Mouse (Mus musculus): ENCODE data around the gene Arhgef3. TPM values are rescaled to one million over a fixed set of nuclear protein-coding genes. Genes with fewer than 3 reads are reported as not detected.

The Arhgef3 gene
- polyA plus RNA-seq, 1 experiment, result 8.4 TPM

DNA sequence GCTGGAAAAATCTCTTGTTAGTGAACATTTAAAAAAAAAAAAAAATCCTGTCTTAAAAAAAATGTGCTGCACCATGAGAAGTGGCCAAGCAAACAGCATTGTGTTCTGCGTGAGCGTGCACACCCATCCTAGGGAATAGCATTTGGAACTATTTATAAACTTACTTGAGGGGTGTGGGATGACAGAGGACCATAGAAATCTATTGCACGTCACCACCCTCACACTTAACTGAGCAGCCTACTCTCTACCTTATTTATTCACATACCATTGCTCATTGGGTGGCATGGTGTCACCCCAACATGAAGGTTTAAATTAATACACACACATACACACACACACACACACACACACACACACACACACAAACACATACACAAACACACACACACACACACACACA lies 234.4 kb downstream of the Arhgef3 start:
- DNase-seq (ENCODE audit: low read depth, low spot score), result no peak
- WGBS, result 68% methylated on average over 3 of the region's 3 CpGs

DNA sequence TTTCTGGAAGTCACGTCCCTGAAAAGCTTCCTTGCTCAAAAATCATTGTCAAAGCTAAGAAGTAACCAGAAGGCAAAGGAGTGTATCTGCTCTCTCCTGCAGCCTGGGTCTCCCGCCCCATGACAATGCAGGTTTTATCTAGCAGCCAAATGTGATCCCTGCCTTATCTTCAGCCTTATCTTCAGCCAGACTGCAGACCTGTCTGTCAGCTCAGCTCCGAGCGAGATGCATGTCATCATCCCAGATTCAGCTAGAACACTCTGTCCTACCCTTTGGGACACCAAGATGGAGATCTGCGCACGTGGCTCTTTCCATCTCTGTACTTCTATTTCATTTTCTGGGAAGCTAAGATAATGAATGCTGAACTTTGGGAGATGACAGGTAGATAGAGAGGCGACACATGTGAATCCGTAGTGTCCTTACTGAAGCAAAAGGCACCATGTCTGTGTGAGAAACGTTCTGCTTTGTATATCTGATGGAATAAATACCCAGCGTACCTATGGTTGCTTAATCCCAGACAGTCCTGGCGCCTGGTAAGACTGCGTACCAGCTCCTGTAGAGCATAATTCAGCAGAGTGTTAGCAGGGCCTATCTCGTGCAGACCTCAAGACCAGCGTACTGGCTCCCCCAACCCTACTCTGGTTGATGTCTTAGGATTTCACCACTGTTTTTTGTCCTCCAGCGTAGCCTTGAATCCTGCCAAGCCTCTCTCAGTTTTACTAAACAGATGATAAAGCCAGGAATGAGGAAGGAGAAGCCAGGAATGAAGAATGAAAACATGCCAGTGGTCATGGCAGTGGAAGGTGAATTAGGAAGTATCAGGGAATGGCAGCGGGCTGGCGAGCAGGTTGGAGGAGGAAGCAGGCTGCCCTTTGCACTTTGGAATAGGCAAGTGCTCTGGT lies 235.4 kb downstream of the Arhgef3 start:
- WGBS, result 68% methylated on average over 17 of the region's 17 CpGs

DNA sequence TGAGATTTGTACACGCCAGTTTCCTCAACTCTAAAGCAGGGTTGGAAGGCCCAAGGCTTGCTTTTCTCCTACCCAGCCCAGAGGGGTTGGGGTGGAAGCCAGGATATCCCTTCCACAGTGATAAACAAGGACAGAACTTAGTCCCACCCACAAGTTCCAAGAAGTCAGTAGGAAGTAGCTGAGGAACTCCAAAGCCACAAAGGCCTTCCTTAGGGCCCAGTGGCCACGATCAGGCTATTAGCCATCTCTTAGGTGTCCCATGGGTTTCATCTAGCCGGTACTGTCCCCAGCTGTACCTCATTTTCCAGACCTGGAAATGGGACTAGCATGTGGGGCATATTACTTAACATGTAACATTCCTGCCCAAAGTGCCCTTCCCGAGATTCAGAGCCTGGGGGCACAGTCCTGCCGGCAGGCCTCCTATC lies 236.4 kb downstream of the Arhgef3 start:
- 52% methylated on average over 5 of the region's 5 CpGs for WGBS
- no peak for DNase-seq (ENCODE audit: low read depth, low spot score)

More for the DNA sequence above, 235.4 kb downstream of the Arhgef3 start:
- DNase-seq (ENCODE audit: low read depth, low spot score), result no peak

DNA sequence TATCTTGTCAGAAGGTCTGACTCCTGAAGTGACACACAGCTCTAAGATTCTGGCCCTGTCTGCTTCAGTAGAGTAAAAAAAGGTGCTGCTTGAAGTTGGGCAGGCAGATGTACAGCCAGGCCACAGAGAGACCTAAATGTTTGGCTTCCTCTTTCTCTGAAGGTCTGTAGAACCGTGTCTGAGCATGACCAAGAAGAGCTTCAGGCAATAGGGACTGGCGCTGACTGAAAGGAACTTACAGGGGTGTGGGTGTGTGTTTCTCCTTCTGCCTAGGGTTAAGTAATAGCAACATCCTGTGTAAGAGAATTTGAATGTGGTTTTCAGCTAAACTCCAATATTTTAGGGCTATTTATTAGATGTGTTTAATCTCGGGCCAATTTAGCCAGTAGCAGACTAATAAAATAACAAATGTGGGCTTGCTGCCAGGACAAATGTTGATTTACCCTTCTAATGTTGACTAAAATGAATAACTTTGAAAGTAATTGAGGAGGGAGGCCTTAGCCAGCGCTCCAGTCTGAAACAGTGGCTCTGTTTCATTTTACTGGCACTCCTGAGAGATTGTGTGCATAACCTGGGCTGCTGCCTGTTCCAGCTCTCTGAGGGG lies 236.9 kb downstream of the Arhgef3 start:
- 6% methylated on average over 4 of the region's 4 CpGs for WGBS
- no peak for DNase-seq (ENCODE audit: low read depth, low spot score)

DNA sequence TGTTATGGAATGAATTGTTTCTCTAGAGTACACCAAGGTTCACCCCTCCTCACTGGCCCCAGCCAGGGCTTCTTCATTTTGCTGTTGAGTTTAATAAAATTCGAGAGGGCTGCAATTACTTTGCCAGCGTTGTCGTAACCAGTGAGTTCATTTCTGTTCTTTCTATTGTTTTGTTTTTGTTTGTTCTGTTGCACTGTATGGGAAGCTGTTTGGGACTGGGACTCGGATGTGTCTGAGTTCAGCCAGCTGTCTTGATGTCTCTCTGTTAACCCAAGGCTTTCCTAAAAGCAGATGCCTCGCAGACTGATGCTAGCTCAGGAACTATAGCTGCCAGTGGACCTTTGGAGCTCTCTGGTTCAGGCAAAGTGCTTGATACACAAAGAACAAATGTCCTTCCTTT lies 237.8 kb downstream of the Arhgef3 start:
- DNase-seq (ENCODE audit: low read depth, low spot score), result no peak
- whole genome bisulfite sequencing, result 60% methylated on average over 5 of the region's 5 CpGs

DNA sequence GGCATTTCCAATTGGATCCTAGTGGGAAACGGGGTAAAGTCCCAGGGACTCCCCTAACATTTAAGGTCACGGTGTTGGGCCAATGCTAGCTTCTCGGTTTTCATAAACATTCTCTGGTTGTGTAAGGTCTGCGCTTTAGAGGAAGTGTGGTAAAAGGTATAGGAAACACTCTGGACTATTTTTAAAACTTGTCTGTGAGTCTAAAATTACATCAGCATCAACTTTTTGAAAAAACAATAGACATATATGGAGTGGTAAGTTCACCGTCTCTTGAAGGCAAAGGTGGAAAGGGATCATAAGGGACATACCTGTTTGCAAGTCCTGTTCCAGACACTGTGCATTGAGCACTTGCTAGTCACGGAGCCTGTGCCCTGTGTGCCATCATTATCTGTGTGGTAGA lies 240.5 kb downstream of the Arhgef3 start:
- DNase-seq (ENCODE audit: low read depth, low spot score), result no peak
- WGBS, result 86% methylated on average over 6 of the region's 6 CpGs

DNA sequence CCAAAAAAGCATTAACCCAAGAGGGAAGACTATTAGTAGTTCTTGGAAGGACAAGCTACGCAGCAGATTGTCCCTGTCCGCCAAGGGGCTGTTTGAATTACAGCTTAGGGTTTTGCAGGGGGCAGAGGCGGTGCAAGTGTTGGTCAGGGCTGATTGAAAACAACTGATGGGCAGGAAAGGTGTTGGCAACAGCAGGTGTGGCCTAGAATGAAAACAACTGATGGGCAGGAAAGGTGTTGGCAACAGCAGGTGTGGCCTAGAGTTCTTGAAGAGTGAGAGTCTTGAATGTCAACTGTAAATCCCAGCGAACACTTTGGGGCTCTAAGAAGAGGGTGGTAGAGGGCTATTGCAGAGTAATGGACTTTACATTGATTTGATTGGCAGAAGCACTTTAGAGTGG lies 241.2 kb downstream of the Arhgef3 start:
- 81% methylated on average over 4 of the region's 4 CpGs for WGBS
- DNase-seq (ENCODE audit: low read depth, low spot score), result no peak

DNA sequence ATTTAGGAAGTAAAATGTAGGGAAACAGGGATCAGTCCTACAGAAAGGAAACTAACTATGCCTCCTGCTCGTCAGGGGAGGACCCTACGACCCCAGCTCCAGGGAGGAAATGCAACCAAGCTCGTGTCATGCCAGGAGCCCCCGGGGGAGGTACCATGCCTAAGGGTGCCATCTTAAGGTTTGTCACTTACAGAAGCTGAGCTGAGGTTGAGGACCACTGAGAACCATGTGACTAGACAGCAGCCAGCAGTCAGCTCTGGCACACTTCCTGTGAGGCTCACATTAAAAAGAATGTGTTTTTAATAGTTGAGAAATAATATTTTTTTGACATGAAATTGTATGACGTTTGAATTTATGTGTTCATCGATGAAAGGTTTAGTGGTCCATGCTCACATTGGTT lies 242.4 kb downstream of the Arhgef3 start:
- 79% methylated on average over 6 of the region's 6 CpGs for WGBS
- DNase-seq (ENCODE audit: low read depth, low spot score), result no peak

DNA sequence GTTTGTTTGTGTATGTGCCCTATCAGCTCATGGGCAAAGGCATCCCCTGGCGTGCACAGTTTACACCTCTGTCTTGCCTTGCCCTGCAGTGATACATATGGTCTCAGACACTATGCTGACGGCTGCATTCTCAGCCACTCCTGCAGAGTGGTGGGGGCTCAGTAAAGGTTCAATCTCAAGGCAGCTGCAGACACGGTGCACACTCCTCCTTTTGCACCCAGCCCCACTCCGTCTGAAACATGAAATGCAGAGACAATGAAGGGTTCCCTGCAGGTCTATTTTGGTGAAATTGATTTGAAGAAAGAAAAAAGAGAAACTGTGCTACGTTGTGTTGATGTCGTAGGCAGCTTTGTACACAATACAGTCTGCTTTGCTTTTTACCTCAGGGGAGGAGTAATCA lies 243.5 kb downstream of the Arhgef3 start:
- no peak for DNase-seq (ENCODE audit: low read depth, low spot score)
- WGBS, result 85% methylated on average over 6 of the region's 6 CpGs

DNA sequence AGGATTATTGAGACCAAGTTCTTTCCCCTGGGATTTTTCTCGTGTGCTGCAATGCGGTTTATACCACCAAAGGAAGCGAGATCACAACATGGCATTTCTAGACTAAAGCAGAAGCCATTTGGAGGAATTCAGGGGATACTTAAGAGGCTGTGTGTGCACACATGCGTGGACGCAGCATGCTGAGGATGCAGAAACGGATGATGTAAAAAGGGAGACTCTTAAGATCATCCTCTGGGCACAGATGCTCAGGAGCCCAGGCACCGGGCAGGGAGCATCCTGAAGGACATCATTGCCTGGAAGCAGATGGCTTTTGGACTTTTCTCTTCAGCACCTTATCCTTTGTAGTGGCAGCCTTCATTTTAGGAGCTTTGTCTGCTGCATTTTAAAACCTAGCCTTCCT lies 246.2 kb downstream of the Arhgef3 start:
- DNase-seq (ENCODE audit: low read depth, low spot score), result no peak
- 87% methylated on average over 7 of the region's 7 CpGs for WGBS

DNA sequence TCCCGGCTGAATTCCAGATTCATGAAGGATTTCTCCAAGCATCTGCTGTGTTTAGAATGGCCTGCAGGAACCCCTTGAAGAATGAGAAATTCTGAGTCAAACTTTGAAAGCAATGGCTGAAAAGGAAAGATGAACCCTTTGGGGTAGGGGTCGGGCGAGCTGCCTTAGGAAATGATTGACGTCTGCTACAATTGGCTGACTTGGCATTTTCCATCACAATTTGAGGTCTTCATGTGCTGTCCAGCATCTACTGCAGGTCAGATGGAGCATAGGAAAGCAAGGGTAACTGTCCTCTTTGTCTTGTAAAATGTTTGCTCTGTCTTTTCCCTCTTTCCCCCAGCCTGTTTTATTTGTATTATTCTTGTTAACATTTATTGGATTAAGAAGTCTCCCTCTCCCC lies 246.8 kb downstream of the Arhgef3 start:
- WGBS, result 79% methylated on average over 4 of the region's 4 CpGs
- DNase-seq (ENCODE audit: low read depth, low spot score), result no peak

DNA sequence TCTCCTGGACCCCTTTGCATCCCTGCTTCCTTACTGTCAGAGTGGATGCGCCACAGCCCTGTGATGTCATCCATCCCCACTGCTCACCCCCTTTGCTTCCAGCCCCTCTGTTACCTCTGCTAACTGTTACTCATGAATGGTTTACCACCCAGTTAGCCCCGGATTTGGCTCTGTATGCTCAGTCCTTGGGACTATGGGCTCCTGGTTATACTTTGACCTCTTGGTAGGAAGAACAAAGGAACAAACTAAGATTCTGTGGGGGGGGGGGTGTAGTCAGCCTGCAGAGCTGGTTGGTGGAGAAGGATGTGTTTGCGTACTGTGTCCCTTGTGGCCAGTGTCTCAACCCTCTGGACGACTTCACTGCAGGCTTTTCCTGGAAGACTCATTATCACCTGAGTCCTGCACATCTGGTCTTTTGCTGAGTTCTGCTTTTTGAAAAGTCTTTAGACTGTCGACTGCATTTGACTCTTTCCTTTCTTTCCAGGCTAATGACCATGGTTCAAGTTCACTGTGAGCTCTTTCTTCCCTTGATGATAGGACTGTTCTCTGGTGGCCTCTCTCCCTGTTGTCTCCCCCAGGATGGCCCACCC lies 250.1 kb downstream of the Arhgef3 start:
- DNase-seq (ENCODE audit: low read depth, low spot score), result no peak
- 53% methylated on average over 5 of the region's 5 CpGs for WGBS

DNA sequence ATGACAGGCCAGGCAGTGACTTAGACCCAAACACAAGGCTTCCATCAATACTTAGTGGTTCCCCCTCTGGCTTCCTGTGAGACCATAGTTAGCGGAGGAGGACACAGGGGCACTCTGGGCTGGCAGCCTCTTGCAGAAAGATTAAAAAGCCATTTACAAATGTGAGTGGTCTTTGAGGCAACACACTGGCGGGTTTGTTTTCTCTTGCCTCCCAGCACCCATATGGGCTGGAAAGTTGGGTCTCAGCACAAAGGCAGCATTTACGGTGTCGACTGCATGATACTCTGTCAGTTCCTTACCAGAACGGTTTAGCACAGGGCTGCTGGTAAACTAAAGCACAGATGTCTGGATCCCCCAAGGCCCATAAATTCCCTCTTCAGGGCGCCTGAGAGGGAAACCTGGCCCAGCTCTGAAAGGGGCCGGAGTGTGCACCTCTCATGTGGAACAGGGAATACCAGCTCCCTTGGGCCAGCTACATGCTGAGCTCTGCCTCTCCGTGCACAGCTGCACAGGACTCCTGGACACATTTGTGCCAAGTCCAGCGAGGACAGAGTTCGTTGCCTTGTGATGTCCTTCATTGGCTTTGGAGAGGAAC lies 252.5 kb downstream of the Arhgef3 start:
- DNase-seq (ENCODE audit: low read depth, low spot score), result no peak
- 69% methylated on average over 10 of the region's 10 CpGs for WGBS

DNA sequence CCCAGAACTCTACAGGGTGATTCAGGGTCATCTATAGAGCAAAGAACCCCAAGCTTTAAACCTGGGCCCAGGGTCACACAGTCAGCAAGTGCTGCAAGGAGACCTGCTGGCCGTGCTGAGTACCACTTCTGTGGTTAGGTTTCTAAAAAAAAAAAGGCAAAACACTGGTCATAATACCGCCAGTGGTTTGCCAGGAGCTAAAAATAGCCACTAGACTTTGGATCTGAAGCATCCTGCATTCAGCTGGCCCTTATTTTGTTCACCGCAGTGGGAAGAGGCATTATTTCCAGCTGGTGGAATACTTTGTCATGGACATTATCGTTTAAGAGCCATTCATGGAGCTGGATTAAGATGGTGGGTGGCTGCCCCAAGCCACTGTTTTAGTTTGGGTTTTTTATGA lies 253.9 kb downstream of the Arhgef3 start:
- WGBS, result 51% methylated on average over 4 of the region's 4 CpGs
- DNase-seq (ENCODE audit: low read depth, low spot score), result no peak

DNA sequence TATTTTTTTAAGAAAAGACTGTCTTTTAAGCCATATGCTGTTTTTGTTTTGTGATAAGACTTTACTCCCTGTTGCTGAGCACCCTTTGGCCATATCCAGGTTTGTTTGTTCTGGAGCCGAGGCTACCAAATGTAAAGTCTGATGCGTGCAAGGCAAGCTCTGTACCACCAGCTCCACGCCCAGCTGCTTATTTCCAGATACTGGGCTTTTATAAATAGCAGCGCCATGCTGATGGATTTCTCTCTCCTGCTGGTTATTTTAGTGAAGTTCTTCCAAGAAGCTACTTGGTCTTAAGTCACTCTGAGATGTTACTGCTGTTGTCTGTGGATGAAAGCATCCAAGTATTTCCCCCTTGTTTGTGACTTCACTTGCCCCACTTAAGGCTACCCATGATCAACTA lies 254.8 kb downstream of the Arhgef3 start:
- DNase-seq (ENCODE audit: low read depth, low spot score), result no peak
- WGBS, result 64% methylated on average over 4 of the region's 4 CpGs

DNA sequence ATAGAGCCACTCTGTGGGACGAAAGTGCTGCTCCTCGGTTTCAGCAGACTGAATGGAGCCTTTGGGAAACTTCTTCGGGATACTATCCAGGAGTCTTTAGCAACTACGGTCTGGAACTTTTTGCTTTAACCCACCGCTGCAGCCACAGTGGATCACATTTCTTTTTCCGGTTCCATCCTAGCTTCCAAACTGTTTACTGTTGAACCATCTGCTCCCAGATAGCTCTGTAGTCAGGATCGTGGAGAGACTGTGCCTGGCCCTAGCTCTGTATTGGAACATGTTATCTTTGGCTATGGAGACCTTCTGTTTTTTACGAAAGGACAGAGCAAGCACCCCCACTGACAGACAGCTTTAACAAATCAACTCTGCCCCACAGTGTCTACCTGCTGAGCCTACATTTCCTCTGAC lies 257.0 kb downstream of the Arhgef3 start:
- WGBS, result 74% methylated on average over 8 of the region's 8 CpGs
- no peak for DNase-seq (ENCODE audit: low read depth, low spot score)

DNA sequence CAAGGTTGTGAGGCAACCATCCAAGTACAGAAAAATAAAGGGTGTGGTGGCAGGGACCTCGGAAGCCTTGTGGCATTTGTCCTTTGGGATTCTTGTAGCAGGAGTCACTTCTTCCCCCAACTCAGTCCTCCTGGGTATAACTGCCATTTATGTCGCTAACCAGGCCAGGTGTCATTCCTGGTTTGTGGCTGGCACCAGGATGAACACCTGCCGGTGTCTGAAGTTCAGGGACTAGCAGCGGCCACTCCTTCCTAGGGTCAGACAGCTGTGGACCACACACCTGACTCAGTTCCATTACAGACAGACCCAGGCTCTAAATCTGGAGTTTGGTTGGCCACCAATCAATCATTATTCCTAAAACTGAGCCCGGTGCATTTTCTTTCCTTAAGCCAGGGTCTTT lies 258.8 kb downstream of the Arhgef3 start:
- WGBS, result 50% methylated on average over 5 of the region's 5 CpGs
- no peak for DNase-seq (ENCODE audit: low read depth, low spot score)

DNA sequence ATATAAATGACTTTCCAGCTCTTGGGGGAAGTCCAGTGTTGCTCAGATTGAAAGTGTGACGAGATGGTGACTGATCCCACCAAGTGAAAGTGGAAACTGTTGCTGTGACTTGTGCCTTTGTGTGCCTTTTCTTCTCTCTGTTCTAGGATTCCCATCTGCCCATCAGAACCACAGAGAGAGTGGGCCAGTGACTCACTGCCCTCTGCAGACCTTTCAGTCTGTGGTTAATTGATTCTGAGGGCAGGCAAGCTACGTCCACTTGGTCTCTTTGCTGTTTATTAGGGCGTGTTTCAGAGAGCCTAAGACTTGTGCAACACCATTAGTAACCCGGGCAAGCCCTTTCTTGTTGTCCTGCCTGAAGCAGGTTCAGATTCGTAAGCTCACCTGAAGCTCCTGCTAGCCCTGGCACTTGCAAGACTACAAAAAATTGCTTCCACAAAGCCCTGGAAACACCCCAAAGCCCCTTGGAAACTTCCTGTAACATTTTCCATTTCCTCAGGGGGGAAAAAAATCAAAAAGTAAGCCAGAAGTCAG lies 261.5 kb downstream of the Arhgef3 start:
- 56% methylated on average over 5 of the region's 5 CpGs for WGBS
- DNase-seq (ENCODE audit: low read depth, low spot score), result no peak

DNA sequence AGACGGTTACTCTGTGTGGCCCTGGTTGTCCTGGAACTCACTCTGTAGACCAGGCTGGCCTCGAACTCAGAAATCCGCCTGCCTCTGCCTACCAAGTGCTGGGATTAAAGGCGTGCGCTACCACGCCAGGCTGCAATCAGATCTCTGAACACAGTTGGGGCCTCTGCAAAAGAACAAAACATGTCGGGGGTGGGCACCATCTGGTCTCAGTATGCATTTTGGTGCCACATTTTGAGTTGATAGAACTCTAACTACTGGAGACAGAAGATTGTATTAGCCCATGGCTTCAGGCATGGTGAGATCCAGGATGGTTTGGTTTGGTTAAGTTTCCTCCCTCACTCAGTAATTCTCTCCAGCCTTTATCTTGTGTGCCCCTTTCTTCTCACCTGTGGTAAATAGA lies 264.0 kb downstream of the Arhgef3 start:
- 94% methylated on average over 7 of the region's 7 CpGs for WGBS
- DNase-seq (ENCODE audit: low read depth, low spot score), result no peak

DNA sequence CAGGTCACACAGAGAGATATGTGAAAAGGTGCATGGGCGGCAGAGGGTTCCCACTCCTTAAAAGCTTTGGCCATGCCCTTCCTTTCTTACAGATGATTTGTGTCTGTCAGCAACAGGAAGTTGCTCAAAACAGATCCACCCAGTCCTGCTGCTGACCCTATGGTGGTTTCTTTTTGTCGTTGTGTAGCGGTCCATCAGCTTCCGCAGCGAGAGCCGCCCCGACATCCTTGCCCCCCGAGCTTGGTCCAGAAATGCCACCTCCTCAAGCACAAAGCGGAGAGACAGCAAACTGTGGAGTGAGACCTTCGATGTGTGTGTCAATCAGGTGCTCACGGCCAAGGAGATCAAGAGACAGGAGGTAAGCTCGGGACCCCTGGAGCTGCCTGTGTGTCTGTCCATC lies 264.7 kb downstream of the Arhgef3 start:
- no peak for DNase-seq (ENCODE audit: low read depth, low spot score)
- WGBS, result 84% methylated on average over 12 of the region's 12 CpGs

Measured in large intestine, adult 2 months (tissue).